Mouse (Mus musculus): Measurements from ENCODE around the gene Gm17349. TPM values are rescaled to one million over a fixed set of nuclear protein-coding genes. Genes with fewer than 3 reads are reported as not detected.
A peak's percentile ranks its signal among the peaks of the same experiment; 100 is the strongest.

Gm17349 gene
- polyA plus RNA-seq, 1 experiment from 2014 or later: not detected

GRCm38 (mm10) chr15:99662371-99662770 is 42.9 kb downstream of the Gm17349 start:
- Histone ChIP-seq H3K4me2 (ENCODE audit: low read depth, low read length) (no peak overlapping the region), H3K9me3 (replicated peaks; ENCODE audit: control insufficient read depth, low read length) (no peaks in the 10 kb centered on the region), H3K4me1 (ENCODE audit: control insufficient read depth, insufficient read depth, low read length) (0 out of 2 replicates have a peak, but pooled peaks cover 11% of the 10 kb centered on the region), H3K4me3 (replicated peaks; ENCODE audit: low read length) (no peak overlapping the region), H3K27me3 (ENCODE audit: control insufficient read depth, insufficient read depth, low read length) (peaks cover 6% of the 10 kb centered on the region), H3K9ac (ENCODE audit: low read length) (no peak overlapping the region), H3K27ac (ENCODE audit: low read length) (no peak overlapping the region), H3K36me3 (ENCODE audit: control insufficient read depth, insufficient read depth, low read length) (no peaks in the 10 kb centered on the region)
- 52% methylated on average over 7 of the region's 7 CpGs for WGBS
- ATAC-seq (ENCODE audit: insufficient read depth, low FRiP score): no peak

GRCm38 (mm10) chr15:99661121-99661830 is 44.0 kb downstream of the Gm17349 start:
- Histone ChIP-seq H3K4me3 (replicated peaks; ENCODE audit: low read length) (no peak overlapping the region), H3K4me1 (ENCODE audit: control insufficient read depth, insufficient read depth, low read length) (0 out of 2 replicates have a peak, but pooled peaks cover 12% of the 10 kb centered on the region), H3K9me3 (replicated peaks; ENCODE audit: control insufficient read depth, low read length) (no peaks in the 10 kb centered on the region), H3K36me3 (ENCODE audit: control insufficient read depth, insufficient read depth, low read length) (no peaks in the 10 kb centered on the region), H3K9ac (ENCODE audit: low read length) (no peak overlapping the region), H3K27me3 (ENCODE audit: control insufficient read depth, insufficient read depth, low read length) (peaks cover under 1% of the 10 kb centered on the region), H3K4me2 (ENCODE audit: low read depth, low read length) (no peak overlapping the region), H3K27ac (ENCODE audit: low read length) (no peak overlapping the region)
- 91% methylated on average over 15 of the region's 15 CpGs for WGBS
- ATAC-seq (ENCODE audit: insufficient read depth, low FRiP score): no peak

GRCm38 (mm10) chr15:99658437-99658836 is 46.9 kb downstream of the Gm17349 start:
- WGBS: 52% methylated on average over 2 of the region's 2 CpGs

GRCm38 (mm10) chr15:99655956-99656355 is 49.3 kb downstream of the Gm17349 start:
- Histone ChIP-seq H3K4me2 (ENCODE audit: low read depth, low read length) (no peak overlapping the region), H3K9ac (ENCODE audit: low read length) (no peak overlapping the region), H3K4me3 (replicated peaks; ENCODE audit: low read length) (no peak overlapping the region), H3K9me3 (replicated peaks; ENCODE audit: control insufficient read depth, low read length) (no peaks in the 10 kb centered on the region), H3K27ac (ENCODE audit: low read length) (no peak overlapping the region), H3K4me1 (ENCODE audit: control insufficient read depth, insufficient read depth, low read length) (peaks cover 27% of the 10 kb centered on the region), H3K27me3 (ENCODE audit: control insufficient read depth, insufficient read depth, low read length) (peaks cover 20% of the 10 kb centered on the region), H3K36me3 (ENCODE audit: control insufficient read depth, insufficient read depth, low read length) (no peaks in the 10 kb centered on the region)
- WGBS: 41% methylated on average over 9 of the region's 9 CpGs
- no peak for ATAC-seq (ENCODE audit: insufficient read depth, low FRiP score)

More at GRCm38 (mm10) chr15:99658437-99658836, 46.9 kb downstream of the Gm17349 start:
- Histone ChIP-seq H3K27me3 (ENCODE audit: control insufficient read depth, insufficient read depth, low read length) (peaks cover 20% of the 10 kb centered on the region), H3K9me3 (replicated peaks; ENCODE audit: control insufficient read depth, low read length) (no peaks in the 10 kb centered on the region), H3K4me1 (ENCODE audit: control insufficient read depth, insufficient read depth, low read length) (peaks cover 12% of the 10 kb centered on the region), H3K4me3 (replicated peaks; ENCODE audit: low read length) (no peak overlapping the region), H3K27ac (ENCODE audit: low read length) (no peak overlapping the region), H3K9ac (ENCODE audit: low read length) (no peak overlapping the region), H3K36me3 (ENCODE audit: control insufficient read depth, insufficient read depth, low read length) (no peaks in the 10 kb centered on the region), H3K4me2 (ENCODE audit: low read depth, low read length) (no peak overlapping the region)
- ATAC-seq (ENCODE audit: insufficient read depth, low FRiP score): no peak

GRCm38 (mm10) chr15:99653876-99654275 is 51.4 kb downstream of the Gm17349 start:
- 10% methylated on average over 21 of the region's 21 CpGs for WGBS

GRCm38 (mm10) chr15:99653291-99653690 is 52.0 kb downstream of the Gm17349 start:
- H3K36me3 ChIP-seq (ENCODE audit: control insufficient read depth, insufficient read depth, low read length): no peaks in the 10 kb centered on the region
- peak overlapping the region; percentile 10 for H3K4me3 ChIP-seq (replicated peaks; ENCODE audit: low read length)
- WGBS: 8% methylated on average over 8 of the region's 8 CpGs
- H3K27ac ChIP-seq (ENCODE audit: low read length): peak overlapping the region; percentile 42; the same call in 1 of the 2 replicates
- H3K9ac ChIP-seq (ENCODE audit: low read length): peak overlapping the region; percentile 50; the same call in 1 of the 2 replicates
- peaks cover 47% of the 10 kb centered on the region for H3K4me1 ChIP-seq (ENCODE audit: control insufficient read depth, insufficient read depth, low read length)
- ATAC-seq (ENCODE audit: insufficient read depth, low FRiP score): no peak
- peak overlapping the region; percentile 47 for H3K4me2 ChIP-seq (ENCODE audit: low read depth, low read length)
- H3K27me3 ChIP-seq (ENCODE audit: control insufficient read depth, insufficient read depth, low read length): peaks cover 20% of the 10 kb centered on the region
- H3K9me3 ChIP-seq (replicated peaks; ENCODE audit: control insufficient read depth, low read length): no peaks in the 10 kb centered on the region

More at GRCm38 (mm10) chr15:99653876-99654275, 51.4 kb downstream of the Gm17349 start:
- H3K27me3 ChIP-seq (ENCODE audit: control insufficient read depth, insufficient read depth, low read length): peaks cover 20% of the 10 kb centered on the region
- H3K9ac ChIP-seq (ENCODE audit: low read length): peak overlapping the region; percentile 50
- no peaks in the 10 kb centered on the region for H3K36me3 ChIP-seq (ENCODE audit: control insufficient read depth, insufficient read depth, low read length)
- no peak overlapping the region for H3K27ac ChIP-seq (ENCODE audit: low read length)
- no peaks in the 10 kb centered on the region for H3K9me3 ChIP-seq (replicated peaks; ENCODE audit: control insufficient read depth, low read length)
- ATAC-seq (ENCODE audit: insufficient read depth, low FRiP score): no peak
- H3K4me1 ChIP-seq (ENCODE audit: control insufficient read depth, insufficient read depth, low read length): peaks cover 43% of the 10 kb centered on the region
- H3K4me2 ChIP-seq (ENCODE audit: low read depth, low read length): peak overlapping the region; percentile 47
- H3K4me3 ChIP-seq (replicated peaks; ENCODE audit: low read length): peak overlapping the region; percentile 10

Other genes with a start within 250 kb of the Gm17349 start
- 3.7 and 4.6 TPM in 2 replicates for gene Nckap5l, start 247.7 kb downstream of the Gm17349 start, polyA plus RNA-seq (2015; fragmentation: Nextera tagmentation; extraction: Ambion mirVana)
- gene Bcdin3d, start 230.8 kb downstream of the Gm17349 start, polyA plus RNA-seq (2015; fragmentation: Nextera tagmentation; extraction: Ambion mirVana): 11.6 and 12.9 TPM in 2 replicates
- gene Faim2, start 177.3 kb downstream of the Gm17349 start, polyA plus RNA-seq (2015; fragmentation: Nextera tagmentation; extraction: Ambion mirVana): 0.57 and 0.74 TPM in 2 replicates
- not detected in 2 replicates for gene Aqp2, start 126.4 kb downstream of the Gm17349 start, polyA plus RNA-seq (2015; fragmentation: Nextera tagmentation; extraction: Ambion mirVana)
- gene Aqp5, start 114.7 kb downstream of the Gm17349 start, polyA plus RNA-seq (2015; fragmentation: Nextera tagmentation; extraction: Ambion mirVana): 0.19 TPM in 1 of 2 replicates, not detected in the other
- gene Aqp6, start 104.1 kb downstream of the Gm17349 start, polyA plus RNA-seq (2015; fragmentation: Nextera tagmentation; extraction: Ambion mirVana): not detected in 2 replicates
- 112 and 116 TPM in 2 replicates for gene Racgap1, start 53.8 kb downstream of the Gm17349 start, polyA plus RNA-seq (2015; fragmentation: Nextera tagmentation; extraction: Ambion mirVana)
- 0.89 and 0.92 TPM in 2 replicates for gene Asic1, start 35.1 kb downstream of the Gm17349 start, polyA plus RNA-seq (2015; fragmentation: Nextera tagmentation; extraction: Ambion mirVana)
- 17.0 and 20.9 TPM in 2 replicates for gene Smarcd1, start 3.4 kb downstream of the Gm17349 start, polyA plus RNA-seq (2015; fragmentation: Nextera tagmentation; extraction: Ambion mirVana)
- gene Gpd1, start 12.0 kb upstream of the Gm17349 start, polyA plus RNA-seq (2015; fragmentation: Nextera tagmentation; extraction: Ambion mirVana): 7.4 and 9.2 TPM in 2 replicates
- 171 and 173 TPM in 2 replicates for gene Cox14, start 20.1 kb upstream of the Gm17349 start, polyA plus RNA-seq (2015; fragmentation: Nextera tagmentation; extraction: Ambion mirVana)
- 58.7 and 62.1 TPM in 2 replicates for gene Cers5, start 67.4 kb upstream of the Gm17349 start, polyA plus RNA-seq (2015; fragmentation: Nextera tagmentation; extraction: Ambion mirVana)
- gene Lima1, start 170.0 kb upstream of the Gm17349 start, polyA plus RNA-seq (2015; fragmentation: Nextera tagmentation; extraction: Ambion mirVana): 89.4 and 95.8 TPM in 2 replicates